ENCODE assay signal across 7 mouse cellular contexts in the genomic region with DNA sequence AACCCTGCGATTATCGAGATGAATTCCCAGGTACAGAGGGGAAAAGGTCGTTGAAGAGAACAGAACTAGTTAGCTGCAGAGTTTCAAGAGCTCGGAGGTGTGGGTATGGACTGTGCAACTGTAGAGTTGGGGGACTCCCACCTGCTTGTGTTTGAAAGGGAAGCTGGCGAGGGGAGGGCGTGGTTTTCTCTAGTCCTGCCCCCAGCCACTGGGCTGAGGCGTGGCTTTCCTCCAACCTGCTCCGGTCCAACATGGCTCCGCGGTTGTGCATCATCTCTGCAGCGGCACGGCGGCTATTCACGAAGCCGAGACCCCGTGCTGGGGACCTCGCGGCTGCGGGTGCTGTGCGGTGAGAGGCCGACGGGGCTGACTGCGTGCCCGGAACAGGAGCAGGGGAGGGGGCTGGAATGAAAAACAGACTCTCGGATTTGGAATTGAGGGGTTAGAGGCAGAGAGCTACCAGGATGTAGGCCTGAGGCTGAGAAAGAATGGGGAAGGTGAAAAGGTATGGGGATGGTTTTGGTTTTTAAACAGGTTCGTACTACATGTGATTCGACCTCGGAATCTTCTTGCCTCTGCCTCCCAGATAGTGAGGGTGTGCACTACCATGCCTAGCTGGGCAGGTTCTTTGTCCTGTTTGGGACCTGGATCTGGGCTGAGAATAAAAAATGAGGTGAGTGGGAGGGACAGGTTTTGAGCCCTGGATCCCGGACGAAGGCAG. TPM values are rescaled to one million over a fixed set of nuclear protein-coding genes. Genes with fewer than 3 reads are reported as not detected.
DNase-seq lines count a peak whose midpoint lies in the region; ATAC-seq lines count a peak whose summit lies in the region.

Gene Nipsnap1 (plus strand): TSS at position 197 of the 721 bp plus-strand sequence.

- 0 out of 2 replicates have a peak, but pooled peaks cover 2% of the 10 kb centered on the region for H3K4me1 ChIP-seq in intestine, embryonic 16.5 days (ENCODE audit: control insufficient read depth, insufficient read depth, low read length)
- H3K4me1 ChIP-seq in midbrain, embryonic 10.5 days: peaks cover 18% of the 10 kb centered on the region

- peak within 1 kb of the TSS; percentile 49 for H3K27ac ChIP-seq in intestine, embryonic 16.5 days (ENCODE audit: low read length)
- H3K27ac ChIP-seq in midbrain, embryonic 10.5 days (replicated peaks): peak within 1 kb of the TSS; percentile 90

- under 1% methylated on average over 30 of the region's 30 CpGs for WGBS in intestine, embryonic 16.5 days
- WGBS in midbrain, embryonic 10.5 days: 1% methylated on average over 30 of the region's 30 CpGs

- H3K9me3 ChIP-seq in intestine, embryonic 16.5 days (ENCODE audit: control insufficient read depth, low read length): no peaks in the 10 kb centered on the region
- peaks cover 6% of the 10 kb centered on the region; the same call in 1 of the 2 replicates for H3K9me3 ChIP-seq in midbrain, embryonic 10.5 days (replicated peaks)

- H3K4me2 ChIP-seq in intestine, embryonic 16.5 days (ENCODE audit: low read depth, low read length): peak within 1 kb of the TSS; percentile 56

- intact Hi-C loops in gastrocnemius, postnatal 36 days (cut with DNase I): no loop called here
- intact Hi-C loops in left cerebral cortex, postnatal 36 days (cut with DNase I): no loop called here

- H3K36me3 ChIP-seq in intestine, embryonic 16.5 days (ENCODE audit: control insufficient read depth, insufficient read depth, low read length): peaks cover 3% of the 10 kb centered on the region
- H3K36me3 ChIP-seq in midbrain, embryonic 10.5 days: peaks cover 15% of the 10 kb centered on the region

- peak within 1 kb of the TSS; percentile 64 for H3K4me3 ChIP-seq in intestine, embryonic 16.5 days (ENCODE audit: low read length)
- peak within 1 kb of the TSS; percentile 85 for H3K4me3 ChIP-seq in midbrain, embryonic 10.5 days

- peak within 1 kb of the TSS; percentile 68 for H3K9ac ChIP-seq in intestine, embryonic 16.5 days (ENCODE audit: low read depth, low read length)

- no peaks in the 10 kb centered on the region for H3K27me3 ChIP-seq in intestine, embryonic 16.5 days (replicated peaks; ENCODE audit: control insufficient read depth, insufficient read depth, low read length)
- no peaks in the 10 kb centered on the region for H3K27me3 ChIP-seq in midbrain, embryonic 10.5 days (ENCODE audit: low read depth, poor library complexity, severe bottlenecking)

- ATAC-seq in intestine, embryonic 16.5 days: peak; percentile 89

- peak; percentile 49 for DNase-seq in adrenal gland, adult 8-10 months
- DNase-seq in embryo, embryonic 11 days: peak; percentile 91
- DNase-seq in gastrocnemius, postnatal 36 days: peak; percentile 26 to 39
- DNase-seq in left cerebral cortex, postnatal 36 days (ENCODE audit: low spot score in 2 of 2): peak; percentile 74 to 81
- peak; percentile 85 for DNase-seq in midbrain, embryonic 10.5 days (ENCODE audit: low spot score)
- peak; percentile 67 to 78 for DNase-seq in right cerebral cortex, postnatal 36 days (ENCODE audit: low spot score in 2 of 2)

RNA-seq across cellular contexts. Expression of gene Nipsnap1, which starts in this region (rescaled TPM):
- 10 to 100 TPM; 32.7 to 66.5 (median 46.1) TPM for total RNA-seq in adrenal gland, adult 8-10 months (2022)
- total RNA-seq in gastrocnemius, postnatal 36 days (2021): 1 to 10 TPM in 1 of 2 experiments, under 1 TPM in 1; 0.42 to 1.1 TPM
- 112 and 119 TPM in 2 replicates for polyA plus RNA-seq in intestine, embryonic 16.5 days (2015; fragmentation: Nextera tagmentation; extraction: Ambion mirVana)
- 10 to 100 TPM; 85.0 to 90.8 TPM for total RNA-seq in left cerebral cortex, postnatal 36 days (2021)
- polyA plus RNA-seq in midbrain, embryonic 10.5 days (2016; fragmentation: Nextera tagmentation; extraction: Ambion mirVana): 70.8 and 81.2 TPM in 2 replicates

Comparison
In these comparisons a context has a peak if more than half of its experiments do, and no peak if none do; other contexts are left out.
1. Peak in every context shown above with its lines: DNase-seq, ATAC-seq, H3K4me3 ChIP-seq and H3K27ac ChIP-seq.
2. RNA of gene Nipsnap1 (total RNA-seq): 85.0 to 90.8 TPM in left cerebral cortex, postnatal 36 days and 32.7 to 66.5 TPM in adrenal gland, adult 8-10 months; 0.42 to 1.1 TPM in gastrocnemius, postnatal 36 days; every median in the first group is over 10 times any median in the second.
3. DNase-seq: peak in every context shown above with its lines; median percentile 91 in embryo, embryonic 11 days; 85 in midbrain, embryonic 10.5 days; 78 in left cerebral cortex, postnatal 36 days; 72 in right cerebral cortex, postnatal 36 days; 49 in adrenal gland, adult 8-10 months; 32 in gastrocnemius, postnatal 36 days.